Mouse (Mus musculus) monocyte, adult 5-6 weeks (primary cell): ENCODE measurements around the gene Ep400. TPM values are rescaled to one million over a fixed set of nuclear protein-coding genes. Genes with fewer than 3 reads are reported as not detected.
A peak's percentile ranks its signal among the peaks of the same experiment; 100 is the strongest.
"Not testable (repeated sequence)": the region's sequence is repeated elsewhere in the genome, so short reads cannot be mapped to it uniquely, and the experiment has no call there.

Experiments used
- ATAC-seq: fragments of 153-309, 156-312 bp; replicated peaks from 2 replicates; pipeline ENCODE4 v1.8.0; 2017; ENCODE audit warnings: mild to moderate bottlenecking; ENCODE audit not compliant: low TSS enrichment, insufficient number of reproducible peaks, severe bottlenecking, poor library complexity, low FRiP score
- total RNA-seq: library from RNA; stranded (forward); fragments of 200-1000, 200-491, 200-594 nt; gene quantifications from 3 replicates; pipeline ENCODE4 v1.2.3, GENCODE M21; 2017

Gene Ep400
- total RNA-seq, 1 experiment from 2014 or later: 97.0 TPM

DNA sequence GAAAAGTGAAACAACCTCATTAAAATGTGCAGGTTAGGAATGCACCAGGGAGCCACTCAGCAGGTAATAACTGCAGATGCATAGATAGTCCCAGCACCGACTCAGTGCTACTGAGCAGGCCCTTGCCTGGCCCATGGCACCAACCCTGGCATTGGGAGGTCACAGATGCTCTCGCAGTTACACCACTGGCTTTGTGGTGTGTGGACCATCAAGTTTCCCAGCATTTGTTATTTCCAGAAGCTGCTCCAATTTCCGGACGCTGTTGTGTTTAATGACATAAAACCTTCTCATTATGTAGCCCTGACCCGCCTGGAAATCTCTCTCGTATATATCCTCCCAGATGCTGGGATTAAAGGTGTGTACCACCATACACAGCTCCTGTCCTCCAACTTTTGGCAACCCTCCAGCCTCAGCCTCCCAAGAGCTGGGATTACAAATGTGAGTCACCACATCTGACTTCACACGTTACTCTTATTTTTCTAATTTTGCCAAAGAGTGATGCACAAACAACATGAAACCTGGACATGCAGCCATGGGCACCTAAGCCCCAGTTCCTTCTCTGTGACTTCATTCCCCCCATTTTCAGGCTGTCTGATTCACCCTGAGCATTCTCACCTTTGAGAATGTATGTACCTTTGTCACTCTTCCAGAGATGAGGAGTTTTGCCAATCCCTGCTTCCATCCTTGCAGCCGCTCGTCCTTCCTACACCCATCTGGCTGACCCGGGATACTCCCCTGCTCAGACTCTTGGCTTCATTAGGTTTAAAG, 10.4 kb upstream of the Ep400 start:
- no peak; the same call in 1 of the 2 replicates for ATAC-seq

- peak; percentile 81 for ATAC-seq
Observed at GRCm38 (mm10) chr5:110779998-110780760, 9.7 kb upstream of the Ep400 start, which contains the start of gene Pus1. Pus1 (minus strand) TSS chr5:110780659.

DNA sequence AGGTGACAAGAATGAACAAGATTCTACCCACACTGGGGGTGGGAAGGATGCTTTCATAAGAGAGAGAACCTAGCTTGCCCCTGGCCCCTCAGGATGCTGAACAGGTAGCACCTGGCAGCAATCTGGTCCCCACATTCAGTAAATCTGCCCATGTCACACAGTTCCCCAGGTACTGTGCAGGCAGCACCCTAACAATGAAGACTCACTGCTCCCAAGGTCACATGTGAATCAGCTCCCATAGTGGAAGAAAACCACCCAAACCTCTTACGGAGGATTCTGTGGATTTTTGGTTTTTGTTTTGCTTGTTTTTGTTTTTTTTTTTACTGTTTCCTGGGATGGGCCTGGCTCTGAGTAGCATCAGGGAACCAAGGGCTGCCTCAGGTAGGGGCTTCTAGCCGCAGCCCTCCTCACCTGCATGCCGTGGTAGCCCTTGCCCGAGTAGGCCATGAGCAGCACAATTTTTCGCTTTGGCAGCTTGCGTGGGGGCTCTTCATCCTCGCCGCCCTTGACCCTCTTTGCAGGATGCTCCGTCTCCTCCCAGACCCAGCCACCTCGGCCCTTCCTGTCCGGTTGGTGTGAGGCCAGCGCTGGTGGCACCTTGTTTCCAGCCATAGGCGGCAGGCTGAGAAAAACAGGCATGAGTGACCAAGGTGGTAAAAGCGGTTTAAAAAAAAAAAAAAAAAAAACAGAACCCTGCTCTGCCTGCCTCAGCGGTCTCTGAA, 8.9 kb upstream of the Ep400 start:
- ATAC-seq: no peak

- ATAC-seq: no peak
Observed at GRCm38 (mm10) chr5:110778263-110778662, 7.7 kb upstream of the Ep400 start.

- ATAC-seq: no peak
Observed at GRCm38 (mm10) chr5:110776141-110776540, 5.6 kb upstream of the Ep400 start.

- no peak for ATAC-seq
Observed at GRCm38 (mm10) chr5:110774511-110774910, 4.0 kb upstream of the Ep400 start.

- ATAC-seq: not testable (repeated sequence)
Observed at GRCm38 (mm10) chr5:110772945-110773344, 2.4 kb upstream of the Ep400 start.

DNA sequence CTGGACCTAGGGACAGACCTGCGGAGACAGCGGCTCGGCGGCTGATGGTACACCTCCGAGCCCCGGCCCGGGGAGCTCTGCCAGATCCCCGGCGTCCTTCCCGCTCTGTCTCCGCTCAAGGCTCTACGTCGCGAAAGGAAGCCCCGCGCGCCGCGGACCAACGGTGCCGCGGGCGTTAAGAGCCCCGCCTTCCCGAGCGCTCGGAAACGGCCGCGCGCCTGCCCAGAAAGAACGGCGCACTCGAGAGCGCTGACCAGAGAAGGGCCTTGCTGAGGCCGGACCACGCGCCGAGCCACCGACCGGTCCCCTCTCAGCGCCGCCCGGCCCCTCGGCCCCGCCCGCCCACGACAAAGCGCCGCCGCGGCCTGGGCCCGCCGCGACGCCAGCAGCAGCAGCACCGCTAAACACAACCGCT, 479 bp downstream of the Ep400 start:
- ATAC-seq: no peak

DNA sequence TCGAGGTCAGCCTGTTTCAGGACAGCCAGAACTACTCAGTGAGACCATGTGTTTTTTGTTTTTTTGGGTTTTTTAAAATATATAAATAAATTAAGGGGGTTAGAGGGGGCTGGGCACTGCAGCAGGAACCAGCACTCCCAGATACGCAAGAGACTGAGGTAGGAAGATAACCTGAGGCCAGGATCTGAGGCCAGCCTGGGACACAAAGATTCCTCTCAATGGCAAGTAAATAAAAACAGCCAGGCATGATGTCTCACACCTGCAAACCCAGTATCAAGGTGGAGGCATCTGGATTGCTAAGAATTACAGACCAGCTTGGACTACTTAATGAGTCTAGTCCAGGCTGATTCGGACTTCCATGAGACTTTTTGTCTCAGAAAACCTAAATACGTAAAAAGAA, 1.2 kb downstream of the Ep400 start:
- ATAC-seq: no peak

DNA sequence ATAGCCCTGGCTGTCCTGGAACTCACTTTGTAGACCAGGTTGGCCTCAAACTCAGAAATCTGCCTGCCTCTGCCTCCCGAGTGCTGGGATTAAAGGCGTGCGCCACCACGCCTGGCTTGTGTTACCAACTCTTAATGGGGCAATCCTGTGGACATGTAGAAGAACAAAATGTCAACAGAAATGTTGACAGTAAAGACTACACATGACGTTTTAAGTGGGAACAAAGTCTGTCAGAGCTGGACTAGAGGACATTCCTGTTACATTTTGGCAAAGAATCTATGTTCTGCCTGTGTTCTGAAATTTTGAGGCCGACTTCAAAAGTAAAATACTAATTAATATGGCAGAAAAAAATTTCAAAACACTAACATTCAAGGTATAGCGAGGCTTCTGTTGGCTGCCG, 6.6 kb downstream of the Ep400 start:
- no peak for ATAC-seq

GRCm38 (mm10) chr5:110745021-110745420, 25.5 kb downstream of the Ep400 start:
- no peak for ATAC-seq

GRCm38 (mm10) chr5:110739496-110740275, 30.8 kb downstream of the Ep400 start:
- no peak for ATAC-seq

GRCm38 (mm10) chr5:110735606-110736005, 34.9 kb downstream of the Ep400 start:
- no peak for ATAC-seq

- no peak for ATAC-seq
Observed at GRCm38 (mm10) chr5:110733231-110733823, 37.2 kb downstream of the Ep400 start.

- no peak for ATAC-seq
Observed at GRCm38 (mm10) chr5:110731227-110731626, 39.3 kb downstream of the Ep400 start.

GRCm38 (mm10) chr5:110727850-110728249, 42.7 kb downstream of the Ep400 start:
- no peak for ATAC-seq

- ATAC-seq: no peak
Observed at GRCm38 (mm10) chr5:110723543-110723942, 47.0 kb downstream of the Ep400 start.

DNA sequence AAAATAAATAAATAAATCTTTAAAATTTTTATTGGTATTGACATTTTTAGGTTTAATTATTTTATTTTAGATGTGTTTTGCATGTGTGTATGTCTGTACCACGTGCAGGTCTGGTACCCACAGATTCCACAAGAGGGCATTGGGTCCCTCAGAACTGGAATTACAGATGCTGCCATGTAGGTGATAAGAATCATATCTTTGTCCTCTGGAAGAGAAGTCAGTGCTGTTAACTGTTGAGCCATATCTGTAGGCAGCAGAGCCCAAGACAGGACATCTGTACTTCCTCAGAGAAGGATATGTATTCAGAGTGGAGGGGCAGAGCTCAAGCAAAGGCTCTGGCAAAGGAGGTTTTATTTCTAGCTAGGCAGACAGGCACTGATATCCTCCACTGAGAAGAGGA, 49.1 kb downstream of the Ep400 start:
- not testable (repeated sequence) for ATAC-seq
